Mouse (Mus musculus) macrophage (primary cell): ENCODE measurements around the gene Nacc1. TPM values are rescaled to one million over a fixed set of nuclear protein-coding genes. Genes with fewer than 3 reads are reported as not detected.
"Not testable (repeated sequence)": the region's sequence is repeated elsewhere in the genome, so short reads cannot be mapped to it uniquely, and the experiment has no call there.

ENCODE experiments used
- H3K27ac ChIP-seq: fragments of 350-480 bp; formaldehyde crosslinking; 2 replicates; pipeline ENCODE4 v1.9.0; 2021
- H3K36me3 ChIP-seq: fragments of 350-480 bp; formaldehyde crosslinking; 2 replicates; pipeline ENCODE4 v1.9.0; 2021; ENCODE audit errors: inconsistent target
- H3K4me3 ChIP-seq: fragments of 350-480 bp; formaldehyde crosslinking; 2 replicates; pipeline ENCODE4 v1.9.0; 2021; ENCODE audit errors: inconsistent target
- H3K79me2 ChIP-seq: fragments of 350-480 bp; formaldehyde crosslinking; 2 replicates; pipeline ENCODE4 v1.9.0; 2021; ENCODE audit errors: inconsistent target
- WGBS: methylation state at CpG from one replicate; pipeline ENCODE4 v1.1.7; 2026; ENCODE audit warnings: inconsistent platforms; ENCODE audit not compliant: missing documents; 5-methylcytosine and 5-hydroxymethylcytosine counted together
- polyA plus RNA-seq: library from polyadenylated mRNA; stranded (reverse); fragments of 250-400 nt; gene quantifications from 3 replicates; pipeline ENCODE4 v1.2.4, GENCODE M21; 2018; ENCODE audit warnings: inconsistent platforms

Nacc1 gene
- polyA plus RNA-seq, 1 experiment from 2014 or later: 49.6 TPM

GRCm38 (mm10) chr8:84698929-84699401 is 11.3 kb upstream of the Nacc1 start:
- 47% methylated on average over 9 of the region's 9 CpGs for WGBS
- no peak overlapping the region for H3K4me3 ChIP-seq
- H3K36me3 ChIP-seq: peaks cover 20% of the 10 kb centered on the region; the same call in 1 of the 2 replicates
- peaks cover 21% of the 10 kb centered on the region for H3K79me2 ChIP-seq
- H3K27ac ChIP-seq: peak overlapping the region; percentile 98

- Histone ChIP-seq H3K4me3 (no peak overlapping the region), H3K79me2 (peaks cover 16% of the 10 kb centered on the region), H3K36me3 (peaks cover 25% of the 10 kb centered on the region; the same call in 1 of the 2 replicates), H3K27ac (no peak overlapping the region)
- WGBS: 81% methylated on average over 5 of the region's 5 CpGs
Observed at GRCm38 (mm10) chr8:84698288-84698687, 10.6 kb upstream of the Nacc1 start.

- 64% methylated on average over 9 of the region's 14 CpGs for WGBS
- no peak overlapping the region for H3K27ac ChIP-seq
- no peak overlapping the region for H3K4me3 ChIP-seq
- H3K79me2 ChIP-seq: peaks cover 8% of the 10 kb centered on the region
- peaks cover 28% of the 10 kb centered on the region; the same call in 1 of the 2 replicates for H3K36me3 ChIP-seq
Observed at GRCm38 (mm10) chr8:84697166-84698130, 9.8 kb upstream of the Nacc1 start.

- peaks cover 34% of the 10 kb centered on the region; the same call in 1 of the 2 replicates for H3K36me3 ChIP-seq
Observed at GRCm38 (mm10) chr8:84695140-84695539, 7.5 kb upstream of the Nacc1 start.

GRCm38 (mm10) chr8:84693332-84693731 is 5.7 kb upstream of the Nacc1 start:
- WGBS: 93% methylated on average over 4 of the region's 4 CpGs
- peaks cover 22% of the 10 kb centered on the region for H3K79me2 ChIP-seq
- H3K27ac ChIP-seq: no peak overlapping the region
- no peak overlapping the region for H3K4me3 ChIP-seq
- H3K36me3 ChIP-seq: peaks cover 34% of the 10 kb centered on the region; the same call in 1 of the 2 replicates

More at GRCm38 (mm10) chr8:84695140-84695539, 7.5 kb upstream of the Nacc1 start:
- H3K27ac ChIP-seq: no peak overlapping the region
- 97% methylated on average over 6 of the region's 6 CpGs for WGBS
- H3K79me2 ChIP-seq: peaks cover 12% of the 10 kb centered on the region
- no peak overlapping the region for H3K4me3 ChIP-seq

- H3K36me3 ChIP-seq: peaks cover 14% of the 10 kb centered on the region; the same call in 1 of the 2 replicates
- H3K27ac ChIP-seq: peak overlapping the region; percentile 33
- under 1% methylated on average over 44 of the region's 47 CpGs for WGBS
- H3K4me3 ChIP-seq: peak overlapping the region; percentile 95
- peaks cover 54% of the 10 kb centered on the region for H3K79me2 ChIP-seq
Observed at GRCm38 (mm10) chr8:84689091-84689915, 1.6 kb upstream of the Nacc1 start.

GRCm38 (mm10) chr8:84687003-84687704 is 508 bp downstream of the Nacc1 start:
- Histone ChIP-seq H3K4me3 (peak overlapping the region; percentile 73), H3K36me3 (peaks cover 3% of the 10 kb centered on the region; the same call in 1 of the 2 replicates), H3K27ac (peak overlapping the region; percentile 76), H3K79me2 (peaks cover 75% of the 10 kb centered on the region)
- WGBS: under 1% methylated on average over 45 of the region's 62 CpGs

- H3K36me3 ChIP-seq: no peaks in the 10 kb centered on the region
- H3K79me2 ChIP-seq: peaks cover 83% of the 10 kb centered on the region
- peak within 1 kb of the TSS; percentile 76 for H3K27ac ChIP-seq
- peak within 1 kb of the TSS; percentile 73 for H3K4me3 ChIP-seq
- 6% methylated on average over 18 of the region's 20 CpGs for WGBS
Observed at GRCm38 (mm10) chr8:84686191-84687002, 1.3 kb downstream of the Nacc1 start, which contains the start of gene Trmt1. Gene Trmt1 (plus strand): TSS chr8:84686307.

- peaks cover 84% of the 10 kb centered on the region for H3K79me2 ChIP-seq
- WGBS: 85% methylated on average over 3 of the region's 3 CpGs
- H3K4me3 ChIP-seq: no peak overlapping the region
- H3K36me3 ChIP-seq: no peaks in the 10 kb centered on the region
- H3K27ac ChIP-seq: no peak overlapping the region
Observed at GRCm38 (mm10) chr8:84684537-84684936, 3.1 kb downstream of the Nacc1 start.

- Histone ChIP-seq H3K4me3 (no peak overlapping the region), H3K79me2 (peaks cover 98% of the 10 kb centered on the region), H3K36me3 (no peaks in the 10 kb centered on the region), H3K27ac (no peak overlapping the region)
- WGBS: 17% methylated on average over 2 of the region's 2 CpGs
Observed at GRCm38 (mm10) chr8:84682257-84682656, 5.4 kb downstream of the Nacc1 start.

GRCm38 (mm10) chr8:84681476-84681875 is 6.2 kb downstream of the Nacc1 start:
- 96% methylated on average over 2 of the region's 2 CpGs for WGBS
- peaks cover 99% of the 10 kb centered on the region for H3K79me2 ChIP-seq
- H3K27ac ChIP-seq: no peak overlapping the region
- no peak overlapping the region for H3K4me3 ChIP-seq
- no peaks in the 10 kb centered on the region for H3K36me3 ChIP-seq

- Histone ChIP-seq H3K4me3 (no peak overlapping the region), H3K27ac (no peak overlapping the region), H3K36me3 (peaks cover 34% of the 10 kb centered on the region), H3K79me2 (peaks cover 57% of the 10 kb centered on the region)
- WGBS: 91% methylated on average over 5 of the region's 5 CpGs
Observed at GRCm38 (mm10) chr8:84677305-84677704, 10.4 kb downstream of the Nacc1 start.

GRCm38 (mm10) chr8:84670295-84671006 is 17.2 kb downstream of the Nacc1 start:
- peaks cover 32% of the 10 kb centered on the region for H3K36me3 ChIP-seq
- H3K79me2 ChIP-seq, H3K4me3 ChIP-seq, H3K27ac ChIP-seq: not testable (repeated sequence)
- WGBS: 84% methylated on average over 3 of the region's 5 CpGs
